Mouse (Mus musculus) megakaryocyte, embryonic 14.5 days (primary cell): ENCODE data around the gene Esx1.

Experiments used
- FLI1 ChIP-seq: IDR thresholded peaks from 2 replicates; pipeline ENCODE4 v1.6.1; 2012; ENCODE audit warnings: low read length, inconsistent platforms, mixed read lengths
- GATA1 ChIP-seq: IDR thresholded peaks from 3 replicates; pipeline ENCODE4 v1.6.1; 2012; ENCODE audit warnings: mixed read lengths, low read length, inconsistent platforms, borderline replicate concordance

GRCm38 (mm10) chrX:137119675-137120423 is 2.0 kb downstream of the Esx1 start:
- no peak for TF ChIP-seq FLI1
- no peak for TF ChIP-seq GATA1
